In genomic region chr7:127253341-127253740, GRCm38 (mm10) we compare ENCODE assay signal across 9 mouse cellular contexts. TPM values are rescaled to one million over a fixed set of nuclear protein-coding genes. Genes with fewer than 3 reads are reported as not detected.
A peak's percentile ranks its signal among the peaks of the same experiment; 100 is the strongest.
DNase-seq lines count a peak whose midpoint lies in the region; ATAC-seq lines count a peak whose summit lies in the region.
"Had no signal": no experiment of that assay in that cellular context is flagged by ENCODE, and none has a peak within 500 bp of the region (broad histone marks: within the 10 kb centered on the region; RNA-seq: fewer than 3 reads in every experiment).

No protein-coding gene starts in this region.

- H3K27ac ChIP-seq in heart, embryonic 15.5 days, result peak overlapping the region; percentile 85
- H3K27ac ChIP-seq in hindbrain, embryonic 11.5 days (ENCODE audit: low read depth, low read length), result peak overlapping the region; percentile 87
- peak overlapping the region; percentile 89 for H3K27ac ChIP-seq in midbrain, embryonic 12.5 days (replicated peaks)

- peak overlapping the region; percentile 71 for H3K9ac ChIP-seq in heart, embryonic 15.5 days
- peak overlapping the region; percentile 70 for H3K9ac ChIP-seq in hindbrain, embryonic 11.5 days (ENCODE audit: low read depth, low read length)
- H3K9ac ChIP-seq in midbrain, embryonic 12.5 days (replicated peaks), result peak overlapping the region; percentile 70

- H3K4me1 ChIP-seq in heart, embryonic 15.5 days (replicated peaks), result peaks cover 15% of the 10 kb centered on the region
- no peaks in the 10 kb centered on the region; the same call in none of the 2 replicates for H3K4me1 ChIP-seq in hindbrain, embryonic 11.5 days (replicated peaks; ENCODE audit: control insufficient read depth, insufficient read depth, low read length)
- H3K4me1 ChIP-seq in midbrain, embryonic 12.5 days, result peaks cover 13% of the 10 kb centered on the region

- peak overlapping the region; percentile 98 for H3K4me2 ChIP-seq in heart, embryonic 15.5 days
- peak overlapping the region; percentile 80 for H3K4me2 ChIP-seq in hindbrain, embryonic 11.5 days (replicated peaks; ENCODE audit: low read depth, low read length)
- H3K4me2 ChIP-seq in midbrain, embryonic 12.5 days (replicated peaks), result peak overlapping the region; percentile 85

- H3K9me3 ChIP-seq in heart, embryonic 15.5 days (replicated peaks), result no peaks in the 10 kb centered on the region
- H3K9me3 ChIP-seq in hindbrain, embryonic 11.5 days (ENCODE audit: control insufficient read depth, low read length), result no peaks in the 10 kb centered on the region
- no peaks in the 10 kb centered on the region for H3K9me3 ChIP-seq in midbrain, embryonic 12.5 days

- peak overlapping the region; percentile 69 for H3K4me3 ChIP-seq in heart, embryonic 15.5 days
- peak overlapping the region; percentile 50 for H3K4me3 ChIP-seq in hindbrain, embryonic 11.5 days (ENCODE audit: low read depth, low read length)
- peak overlapping the region; percentile 56 for H3K4me3 ChIP-seq in midbrain, embryonic 12.5 days

- whole genome bisulfite sequencing in heart, embryonic 15.5 days, result 78% methylated on average over 6 of the region's 6 CpGs
- WGBS in hindbrain, embryonic 11.5 days, result 84% methylated on average over 6 of the region's 6 CpGs
- 81% methylated on average over 6 of the region's 6 CpGs for WGBS in midbrain, embryonic 12.5 days

- DNase-seq in heart, postnatal 4 days, result no peak
- peak; percentile 37 for DNase-seq in brain, adult 2 months (ENCODE audit: low read depth, low spot score)
- no peak for DNase-seq in hindbrain, embryonic 11.5 days (ENCODE audit: low spot score)
- DNase-seq in ovary, postnatal 10 days (ENCODE audit: low spot score), result no peak
- no peak for DNase-seq in kidney, postnatal 10 days

- no peak for ATAC-seq in heart, embryonic 15.5 days (replicated peaks; ENCODE audit: insufficient number of reproducible peaks, insufficient read depth, low FRiP score, low read depth)
- no peak for ATAC-seq in hindbrain, embryonic 11.5 days (ENCODE audit: low FRiP score)
- no peak for ATAC-seq in midbrain, embryonic 12.5 days (ENCODE audit: low FRiP score, low read depth)
- no peak for ATAC-seq in megakaryocyte-erythroid progenitor cell, adult 5-6 weeks (replicated peaks; ENCODE audit: low FRiP score, low TSS enrichment, poor library complexity, severe bottlenecking)

- peaks cover 17% of the 10 kb centered on the region for H3K36me3 ChIP-seq in heart, embryonic 15.5 days
- no peaks in the 10 kb centered on the region for H3K36me3 ChIP-seq in hindbrain, embryonic 11.5 days (ENCODE audit: control insufficient read depth, insufficient read depth, low read length)
- H3K36me3 ChIP-seq in midbrain, embryonic 12.5 days, result peaks cover 32% of the 10 kb centered on the region

- no peaks in the 10 kb centered on the region for H3K27me3 ChIP-seq in heart, embryonic 15.5 days
- H3K27me3 ChIP-seq in hindbrain, embryonic 11.5 days (ENCODE audit: control insufficient read depth, insufficient read depth, low read length), result no peaks in the 10 kb centered on the region
- no peaks in the 10 kb centered on the region for H3K27me3 ChIP-seq in midbrain, embryonic 12.5 days
- H3K27me3 ChIP-seq: Patski had no signal

RNA-seq across cellular contexts. Expression of gene Dctpp1, which starts 7.2 kb away (rescaled TPM):
- polyA plus RNA-seq in heart, embryonic 15.5 days (2015; fragmentation: Nextera tagmentation; extraction: Ambion mirVana), result 134 and 135 TPM in 2 replicates
- 10 to 100 TPM; 62.0 to 64.5 TPM for total RNA-seq in heart, postnatal 4 days (2021)
- 193 and 214 TPM in 2 replicates for polyA plus RNA-seq in hindbrain, embryonic 11.5 days (2014; fragmentation: Nextera tagmentation; extraction: Ambion mirVana)
- 165 and 174 TPM in 2 replicates for polyA plus RNA-seq in midbrain, embryonic 12.5 days (2016; fragmentation: Nextera tagmentation; extraction: Ambion mirVana)
- total RNA-seq in megakaryocyte-erythroid progenitor cell, adult 5-6 weeks (2014; fragmentation: Nextera tagmentation), result 61.0 and 138 TPM in 2 replicates
- total RNA-seq in megakaryocyte-erythroid progenitor cell, adult 5-6 weeks (2017), result 44.5 and 48.2 TPM in 2 replicates

RNA-seq across cellular contexts. Expression of gene Zfp771, which starts 9.3 kb away (rescaled TPM):
- 32.0 and 38.8 TPM in 2 replicates for polyA plus RNA-seq in heart, embryonic 15.5 days (2015; fragmentation: Nextera tagmentation; extraction: Ambion mirVana)
- 10 to 100 TPM; 11.6 to 14.2 TPM for total RNA-seq in heart, postnatal 4 days (2021)
- polyA plus RNA-seq in hindbrain, embryonic 11.5 days (2014; fragmentation: Nextera tagmentation; extraction: Ambion mirVana), result 53.2 and 54.0 TPM in 2 replicates
- polyA plus RNA-seq in midbrain, embryonic 12.5 days (2016; fragmentation: Nextera tagmentation; extraction: Ambion mirVana), result 55.0 and 62.0 TPM in 2 replicates
- 15.1 and 16.6 TPM in 2 replicates for total RNA-seq in megakaryocyte-erythroid progenitor cell, adult 5-6 weeks (2014; fragmentation: Nextera tagmentation)
- total RNA-seq in megakaryocyte-erythroid progenitor cell, adult 5-6 weeks (2017), result 13.6 and 14.1 TPM in 2 replicates

RNA-seq across cellular contexts. Expression of gene Sept1, which starts 20.4 kb away (rescaled TPM):
- 22.8 and 33.9 TPM in 2 replicates for polyA plus RNA-seq in heart, embryonic 15.5 days (2015; fragmentation: Nextera tagmentation; extraction: Ambion mirVana)
- 10 to 100 TPM; 11.2 to 12.1 TPM for total RNA-seq in heart, postnatal 4 days (2021)
- polyA plus RNA-seq in hindbrain, embryonic 11.5 days (2014; fragmentation: Nextera tagmentation; extraction: Ambion mirVana), result 23.7 and 30.0 TPM in 2 replicates
- 38.6 and 41.1 TPM in 2 replicates for polyA plus RNA-seq in midbrain, embryonic 12.5 days (2016; fragmentation: Nextera tagmentation; extraction: Ambion mirVana)
- total RNA-seq in megakaryocyte-erythroid progenitor cell, adult 5-6 weeks (2014; fragmentation: Nextera tagmentation), result 41.3 and 47.7 TPM in 2 replicates
- total RNA-seq in megakaryocyte-erythroid progenitor cell, adult 5-6 weeks (2017), result 24.8 and 25.5 TPM in 2 replicates

RNA-seq across cellular contexts. Expression of gene Zfp553, which starts 20.5 kb away (rescaled TPM):
- 17.8 and 23.7 TPM in 2 replicates for polyA plus RNA-seq in heart, embryonic 15.5 days (2015; fragmentation: Nextera tagmentation; extraction: Ambion mirVana)
- total RNA-seq in heart, postnatal 4 days (2021), result 10 to 100 TPM in 1 of 2 experiments, 1 to 10 TPM in 1; 9.2 to 10.8 TPM
- polyA plus RNA-seq in hindbrain, embryonic 11.5 days (2014; fragmentation: Nextera tagmentation; extraction: Ambion mirVana), result 26.5 and 29.7 TPM in 2 replicates
- 79.4 and 82.0 TPM in 2 replicates for polyA plus RNA-seq in midbrain, embryonic 12.5 days (2016; fragmentation: Nextera tagmentation; extraction: Ambion mirVana)
- total RNA-seq in megakaryocyte-erythroid progenitor cell, adult 5-6 weeks (2014; fragmentation: Nextera tagmentation), result 17.0 and 18.3 TPM in 2 replicates
- total RNA-seq in megakaryocyte-erythroid progenitor cell, adult 5-6 weeks (2017), result 22.7 and 31.7 TPM in 2 replicates

RNA-seq across cellular contexts. Expression of gene Sephs2, which starts 20.5 kb away (rescaled TPM):
- polyA plus RNA-seq in heart, embryonic 15.5 days (2015; fragmentation: Nextera tagmentation; extraction: Ambion mirVana), result 51.9 and 54.8 TPM in 2 replicates
- 10 to 100 TPM; 44.2 to 45.7 TPM for total RNA-seq in heart, postnatal 4 days (2021)
- 80.8 and 86.6 TPM in 2 replicates for polyA plus RNA-seq in hindbrain, embryonic 11.5 days (2014; fragmentation: Nextera tagmentation; extraction: Ambion mirVana)
- polyA plus RNA-seq in midbrain, embryonic 12.5 days (2016; fragmentation: Nextera tagmentation; extraction: Ambion mirVana), result 71.4 and 72.7 TPM in 2 replicates
- total RNA-seq in megakaryocyte-erythroid progenitor cell, adult 5-6 weeks (2014; fragmentation: Nextera tagmentation), result 61.7 and 74.2 TPM in 2 replicates
- total RNA-seq in megakaryocyte-erythroid progenitor cell, adult 5-6 weeks (2017), result 115 and 130 TPM in 2 replicates
